Mouse (Mus musculus) adrenal gland, postnatal 10 days (tissue): ENCODE measurements around the gene Dnajc1. TPM values are rescaled to one million over a fixed set of nuclear protein-coding genes. Genes with fewer than 3 reads are reported as not detected.
A peak's percentile ranks its signal among the peaks of the same experiment; 100 is the strongest.

Source experiments
- DNase-seq: peaks from one replicate; pipeline ENCODE4 v3.0.0; 2021; ENCODE audit warnings: mixed read lengths
- total RNA-seq, 2 experiments: library from RNA; stranded (reverse); gene quantifications; 2 replicates each; pipeline ENCODE4 v1.2.3; 2021

Dnajc1 gene
- total RNA-seq, 2 experiments from 2014 or later: 21.8 to 26.1 TPM

GRCm38 (mm10) chr2:18307440-18308305, 85.0 kb downstream of the Dnajc1 start:
- no peak for DNase-seq

- no peak for DNase-seq
Observed at GRCm38 (mm10) chr2:18300949-18301348, 91.7 kb downstream of the Dnajc1 start.

- DNase-seq: no peak
Observed at GRCm38 (mm10) chr2:18285175-18285574, 107.5 kb downstream of the Dnajc1 start.

- DNase-seq: no peak
Observed at GRCm38 (mm10) chr2:18265736-18266135, 126.9 kb downstream of the Dnajc1 start.

- DNase-seq: no peak
Observed at GRCm38 (mm10) chr2:18264579-18264978, 128.1 kb downstream of the Dnajc1 start.

- DNase-seq: no peak
Observed at GRCm38 (mm10) chr2:18262298-18262697, 130.3 kb downstream of the Dnajc1 start.

- no peak for DNase-seq
Observed at GRCm38 (mm10) chr2:18249224-18249623, 143.4 kb downstream of the Dnajc1 start.

- no peak for DNase-seq
Observed at GRCm38 (mm10) chr2:18235524-18235923, 157.1 kb downstream of the Dnajc1 start.

GRCm38 (mm10) chr2:18232883-18233567, 159.6 kb downstream of the Dnajc1 start:
- DNase-seq: no peak

- no peak for DNase-seq
Observed at GRCm38 (mm10) chr2:18231143-18231542, 161.5 kb downstream of the Dnajc1 start.

GRCm38 (mm10) chr2:18229279-18229678, 163.4 kb downstream of the Dnajc1 start:
- peak; percentile 62 for DNase-seq

- DNase-seq: no peak
Observed at GRCm38 (mm10) chr2:18228486-18229062, 164.1 kb downstream of the Dnajc1 start.

- DNase-seq: no peak
Observed at GRCm38 (mm10) chr2:18219569-18219968, 173.1 kb downstream of the Dnajc1 start.

- no peak for DNase-seq
Observed at GRCm38 (mm10) chr2:18219136-18219535, 173.5 kb downstream of the Dnajc1 start.

GRCm38 (mm10) chr2:18218500-18218899, 174.1 kb downstream of the Dnajc1 start:
- DNase-seq: no peak

GRCm38 (mm10) chr2:18217867-18218266, 174.8 kb downstream of the Dnajc1 start:
- DNase-seq: no peak

- DNase-seq: no peak
Observed at GRCm38 (mm10) chr2:18214031-18214430, 178.6 kb downstream of the Dnajc1 start.

GRCm38 (mm10) chr2:18209948-18210347, 182.7 kb downstream of the Dnajc1 start:
- DNase-seq: no peak

GRCm38 (mm10) chr2:18209211-18209823, 183.3 kb downstream of the Dnajc1 start:
- no peak for DNase-seq

GRCm38 (mm10) chr2:18208578-18208977, 184.1 kb downstream of the Dnajc1 start:
- DNase-seq: no peak

GRCm38 (mm10) chr2:18206811-18207210, 185.8 kb downstream of the Dnajc1 start:
- no peak for DNase-seq

- peak; percentile 77 for DNase-seq
Observed at GRCm38 (mm10) chr2:18205118-18205517, 187.5 kb downstream of the Dnajc1 start.

- DNase-seq: no peak
Observed at GRCm38 (mm10) chr2:18202923-18203322, 189.7 kb downstream of the Dnajc1 start.
